Mouse (Mus musculus): ENCODE data around the gene Zbtb25.

Gene Zbtb25

GRCm38 (mm10) chr12:76297830-76298229, 71.6 kb downstream of the Zbtb25 start:
- DNase-seq (ENCODE audit: low spot score in 2 of 2), result no peak
